Mouse (Mus musculus) right cerebral cortex, postnatal 25 days (tissue): ENCODE data around the gene Ccdc136.

Experiments
- DNase-seq: peaks from one replicate; pipeline ENCODE4 v3.0.0; 2022

Ccdc136 gene

GRCm38 (mm10) chr6:29439789-29440188, 43.7 kb downstream of the Ccdc136 start:
- DNase-seq, result no peak

- DNase-seq, result no peak
These were observed 48.7 kb downstream of the Ccdc136 start for GRCm38 (mm10) chr6:29444773-29445172.

- DNase-seq, result no peak
These were observed 49.2 kb downstream of the Ccdc136 start for GRCm38 (mm10) chr6:29445354-29445753.

GRCm38 (mm10) chr6:29449858-29450257, 53.7 kb downstream of the Ccdc136 start:
- DNase-seq, result no peak

- no peak for DNase-seq
These were observed 54.6 kb downstream of the Ccdc136 start for GRCm38 (mm10) chr6:29450667-29451066.

- no peak for DNase-seq
These were observed 65.4 kb downstream of the Ccdc136 start for GRCm38 (mm10) chr6:29461502-29461901.

GRCm38 (mm10) chr6:29463388-29463787, 67.3 kb downstream of the Ccdc136 start:
- DNase-seq, result no peak

- DNase-seq, result peak; percentile 88
These were observed 71.7 kb downstream of the Ccdc136 start, which contains the start of gene Atp6v1f for GRCm38 (mm10) chr6:29467583-29468354. Atp6v1f (plus strand) TSS chr6:29467718.

GRCm38 (mm10) chr6:29468851-29469250, 72.7 kb downstream of the Ccdc136 start:
- DNase-seq, result no peak

GRCm38 (mm10) chr6:29471137-29471536, 75.0 kb downstream of the Ccdc136 start, which contains the start of gene Atp6v1fnb:
Atp6v1fnb (plus strand) TSS chr6:29471437.
- DNase-seq, result no peak

GRCm38 (mm10) chr6:29473941-29474691, 78.0 kb downstream of the Ccdc136 start:
- peak; percentile 79 for DNase-seq

GRCm38 (mm10) chr6:29474736-29475135, 78.6 kb downstream of the Ccdc136 start:
- no peak for DNase-seq
